Mouse (Mus musculus): ENCODE data around the gene Wwox. TPM values are rescaled to one million over a fixed set of nuclear protein-coding genes. Genes with fewer than 3 reads are reported as not detected.

The Wwox gene
- polyA plus RNA-seq, 1 experiment, result 11.3 TPM

DNA sequence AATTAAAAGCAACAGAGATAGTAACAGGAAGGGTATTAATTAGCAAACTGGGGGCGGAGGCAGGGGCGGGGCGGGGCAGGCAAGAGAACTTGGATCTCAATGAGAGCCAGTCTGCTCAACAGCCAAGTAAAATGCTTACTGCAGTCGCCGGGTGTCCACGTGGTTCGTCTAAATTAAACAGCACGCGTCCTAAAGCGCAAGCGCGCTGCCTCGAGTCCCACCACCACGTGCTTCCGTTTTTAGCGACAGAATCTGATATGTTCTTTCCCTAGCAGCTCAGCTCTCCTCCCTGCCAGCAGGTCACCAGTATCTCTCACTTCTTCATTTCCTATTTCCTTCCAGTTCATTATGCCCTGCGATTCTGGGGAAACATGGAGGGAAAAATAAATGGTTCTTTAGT lies 693.7 kb downstream of the Wwox start:
- Histone ChIP-seq H3K9me3 (replicated peaks; ENCODE audit: control insufficient read depth, insufficient read depth, low read length, poor library complexity, severe bottlenecking) (no peaks in the 10 kb centered on the region; the same call in 1 of the 2 replicates), H3K4me1 (ENCODE audit: control insufficient read depth, insufficient read depth, low read length) (no peaks in the 10 kb centered on the region), H3K27me3 (ENCODE audit: control insufficient read depth, insufficient read depth, low read length, poor library complexity, severe bottlenecking) (peaks cover 5% of the 10 kb centered on the region; the same call in 1 of the 2 replicates), H3K9ac (ENCODE audit: low read depth, poor library complexity, severe bottlenecking) (no peak overlapping the region), H3K27ac (ENCODE audit: insufficient read depth, low read length) (no peak overlapping the region), H3K36me3 (ENCODE audit: control insufficient read depth, insufficient read depth, low read length, poor library complexity, severe bottlenecking) (no peaks in the 10 kb centered on the region), H3K4me3 (ENCODE audit: low read depth, low read length) (no peak overlapping the region)
- TF ChIP-seq CTCF (IDR thresholded peaks at IDR 0.05; ENCODE audit: low read depth, low read length) (no peak), POLR2A (IDR thresholded peaks at IDR 0.05; ENCODE audit: insufficient read depth, low read length) (no peak), EP300 (IDR thresholded peaks at IDR 0.05; ENCODE audit: insufficient read depth, low read depth, low read length) (no peak)

DNA sequence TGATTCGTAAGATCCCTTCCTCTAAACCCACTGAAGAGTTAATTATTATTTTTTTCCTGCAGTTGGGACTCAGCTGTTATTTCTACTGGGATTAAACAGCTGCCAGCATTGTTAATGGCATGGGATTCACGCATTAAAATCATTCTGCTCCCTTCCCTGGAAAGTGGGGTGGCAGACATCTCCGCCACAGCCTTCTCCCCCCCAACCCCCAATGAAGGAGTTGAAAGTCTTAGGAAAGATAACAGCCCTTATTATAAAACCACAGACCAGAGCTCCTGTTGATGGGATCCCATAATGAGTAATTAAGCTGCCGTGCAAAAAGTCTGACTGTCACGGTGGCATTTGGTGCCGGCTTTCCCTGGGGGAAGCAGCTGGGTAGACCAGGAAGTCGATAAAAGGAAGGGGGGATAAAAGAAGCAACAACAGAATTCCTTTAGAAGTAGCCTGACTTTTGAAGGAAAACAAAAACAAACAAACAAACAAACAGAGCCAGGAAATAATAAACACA lies 694.3 kb downstream of the Wwox start:
- peaks cover 5% of the 10 kb centered on the region; the same call in 1 of the 2 replicates for H3K27me3 ChIP-seq (ENCODE audit: control insufficient read depth, insufficient read depth, low read length, poor library complexity, severe bottlenecking)
- no peak for TF ChIP-seq POLR2A (IDR thresholded peaks at IDR 0.05; ENCODE audit: insufficient read depth, low read length)
- no peak for TF ChIP-seq EP300 (IDR thresholded peaks at IDR 0.05; ENCODE audit: insufficient read depth, low read depth, low read length)
- no peak for TF ChIP-seq CTCF (IDR thresholded peaks at IDR 0.05; ENCODE audit: low read depth, low read length)
- no peak overlapping the region for H3K27ac ChIP-seq (ENCODE audit: insufficient read depth, low read length)
- no peaks in the 10 kb centered on the region for H3K4me1 ChIP-seq (ENCODE audit: control insufficient read depth, insufficient read depth, low read length)
- H3K9me3 ChIP-seq (replicated peaks; ENCODE audit: control insufficient read depth, insufficient read depth, low read length, poor library complexity, severe bottlenecking), result no peaks in the 10 kb centered on the region; the same call in 1 of the 2 replicates
- H3K36me3 ChIP-seq (ENCODE audit: control insufficient read depth, insufficient read depth, low read length, poor library complexity, severe bottlenecking), result no peaks in the 10 kb centered on the region
- no peak overlapping the region for H3K9ac ChIP-seq (ENCODE audit: low read depth, poor library complexity, severe bottlenecking)
- no peak overlapping the region for H3K4me3 ChIP-seq (ENCODE audit: low read depth, low read length)

DNA sequence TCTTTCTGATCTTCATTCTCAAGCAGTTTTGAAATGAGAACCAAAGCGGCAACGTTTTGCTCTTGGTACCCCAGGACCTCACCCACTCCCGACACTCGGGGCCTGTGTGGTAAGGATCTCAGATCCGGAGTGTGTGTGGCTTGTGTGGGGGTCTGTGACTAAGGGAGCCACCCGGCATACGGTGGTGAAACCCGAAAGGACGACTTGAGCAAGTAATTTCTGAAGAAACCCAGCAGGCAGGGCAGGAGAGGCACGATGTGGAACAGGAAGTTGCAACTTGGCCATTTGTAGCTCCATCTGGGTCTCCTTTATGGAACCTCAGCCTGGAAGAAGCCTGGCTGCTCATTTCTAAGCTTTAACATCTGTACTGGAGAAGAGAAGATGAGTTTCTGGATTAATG lies 697.4 kb downstream of the Wwox start:
- TF ChIP-seq CTCF (IDR thresholded peaks at IDR 0.05; ENCODE audit: low read depth, low read length) (no peak), EP300 (IDR thresholded peaks at IDR 0.05; ENCODE audit: insufficient read depth, low read depth, low read length) (no peak), POLR2A (IDR thresholded peaks at IDR 0.05; ENCODE audit: insufficient read depth, low read length) (no peak)
- Histone ChIP-seq H3K4me3 (ENCODE audit: low read depth, low read length) (no peak overlapping the region), H3K9ac (ENCODE audit: low read depth, poor library complexity, severe bottlenecking) (no peak overlapping the region), H3K4me1 (ENCODE audit: control insufficient read depth, insufficient read depth, low read length) (no peaks in the 10 kb centered on the region), H3K27ac (ENCODE audit: insufficient read depth, low read length) (no peak overlapping the region), H3K9me3 (replicated peaks; ENCODE audit: control insufficient read depth, insufficient read depth, low read length, poor library complexity, severe bottlenecking) (no peaks in the 10 kb centered on the region), H3K36me3 (ENCODE audit: control insufficient read depth, insufficient read depth, low read length, poor library complexity, severe bottlenecking) (no peaks in the 10 kb centered on the region), H3K27me3 (ENCODE audit: control insufficient read depth, insufficient read depth, low read length, poor library complexity, severe bottlenecking) (0 out of 2 replicates have a peak, but pooled peaks cover 2% of the 10 kb centered on the region)

DNA sequence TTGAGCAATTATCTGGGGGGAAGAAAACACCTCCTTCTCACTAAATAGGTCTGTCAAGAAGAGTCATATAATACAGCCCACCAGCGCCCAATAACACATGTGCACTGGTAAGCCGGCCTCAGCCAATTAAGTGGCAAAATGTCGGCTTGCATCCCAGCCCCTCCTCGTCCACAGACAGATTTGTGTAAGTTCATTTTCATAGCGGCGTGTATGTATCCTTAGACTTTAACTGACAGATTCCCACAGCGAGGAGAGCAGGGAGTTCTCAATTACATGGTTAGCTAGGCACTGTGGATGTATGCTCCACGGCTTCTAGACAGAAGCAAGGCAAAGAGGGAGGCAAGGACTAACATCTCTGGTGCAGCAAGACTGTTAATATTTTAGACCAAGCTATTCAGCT lies 702.2 kb downstream of the Wwox start:
- Histone ChIP-seq H3K27me3 (ENCODE audit: control insufficient read depth, insufficient read depth, low read length, poor library complexity, severe bottlenecking) (no peaks in the 10 kb centered on the region), H3K4me3 (ENCODE audit: low read depth, low read length) (no peak overlapping the region), H3K27ac (ENCODE audit: insufficient read depth, low read length) (no peak overlapping the region), H3K9me3 (replicated peaks; ENCODE audit: control insufficient read depth, insufficient read depth, low read length, poor library complexity, severe bottlenecking) (no peaks in the 10 kb centered on the region), H3K4me1 (ENCODE audit: control insufficient read depth, insufficient read depth, low read length) (no peaks in the 10 kb centered on the region), H3K9ac (ENCODE audit: low read depth, poor library complexity, severe bottlenecking) (no peak overlapping the region), H3K36me3 (ENCODE audit: control insufficient read depth, insufficient read depth, low read length, poor library complexity, severe bottlenecking) (no peaks in the 10 kb centered on the region)
- TF ChIP-seq CTCF (IDR thresholded peaks at IDR 0.05; ENCODE audit: low read depth, low read length) (no peak), EP300 (IDR thresholded peaks at IDR 0.05; ENCODE audit: insufficient read depth, low read depth, low read length) (no peak), POLR2A (IDR thresholded peaks at IDR 0.05; ENCODE audit: insufficient read depth, low read length) (no peak)

DNA sequence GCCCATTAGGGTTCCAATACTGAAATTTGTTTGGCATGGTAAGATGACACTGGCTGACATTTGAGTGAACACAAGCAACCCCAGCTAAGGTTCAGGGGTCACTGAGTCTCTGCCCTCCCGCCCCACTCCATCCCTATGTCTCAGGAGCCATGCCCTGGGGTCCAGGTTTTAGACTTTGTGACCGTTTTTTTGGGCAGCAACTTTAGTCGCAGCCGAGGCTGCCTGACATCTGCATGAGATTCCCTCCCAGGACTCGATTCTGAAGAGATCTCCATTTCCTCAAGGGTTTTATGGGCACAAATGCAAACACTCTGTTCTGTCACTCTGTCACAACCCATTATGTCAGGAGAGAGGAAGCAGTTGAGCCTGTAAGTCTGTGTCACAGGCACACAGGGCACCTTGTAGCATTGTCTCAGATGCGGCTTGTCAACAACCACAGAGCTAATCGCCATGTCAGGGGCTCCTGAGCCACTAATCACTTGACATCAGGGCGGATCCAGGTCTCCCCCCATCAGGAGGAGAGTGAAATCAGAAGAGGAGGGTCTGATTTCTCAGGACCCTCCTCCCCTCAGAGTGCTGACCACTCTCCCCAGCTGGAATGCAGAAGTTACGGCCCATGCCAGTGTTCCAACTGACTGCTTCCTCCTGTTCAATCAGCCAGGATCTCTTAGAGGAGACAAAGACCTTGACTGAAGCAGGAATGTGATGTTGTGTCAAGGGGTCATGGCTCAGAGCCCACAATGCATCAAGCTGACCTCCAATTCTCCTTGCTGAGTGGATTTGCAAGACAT lies 704.3 kb downstream of the Wwox start:
- TF ChIP-seq POLR2A (IDR thresholded peaks at IDR 0.05; ENCODE audit: insufficient read depth, low read length) (no peak), CTCF (IDR thresholded peaks at IDR 0.05; ENCODE audit: low read depth, low read length) (no peak), EP300 (IDR thresholded peaks at IDR 0.05; ENCODE audit: insufficient read depth, low read depth, low read length) (no peak)
- Histone ChIP-seq H3K9ac (ENCODE audit: low read depth, poor library complexity, severe bottlenecking) (no peak overlapping the region), H3K4me3 (ENCODE audit: low read depth, low read length) (no peak overlapping the region), H3K36me3 (ENCODE audit: control insufficient read depth, insufficient read depth, low read length, poor library complexity, severe bottlenecking) (no peaks in the 10 kb centered on the region), H3K27me3 (ENCODE audit: control insufficient read depth, insufficient read depth, low read length, poor library complexity, severe bottlenecking) (no peaks in the 10 kb centered on the region), H3K27ac (ENCODE audit: insufficient read depth, low read length) (no peak overlapping the region), H3K4me1 (ENCODE audit: control insufficient read depth, insufficient read depth, low read length) (no peaks in the 10 kb centered on the region), H3K9me3 (replicated peaks; ENCODE audit: control insufficient read depth, insufficient read depth, low read length, poor library complexity, severe bottlenecking) (no peaks in the 10 kb centered on the region)

DNA sequence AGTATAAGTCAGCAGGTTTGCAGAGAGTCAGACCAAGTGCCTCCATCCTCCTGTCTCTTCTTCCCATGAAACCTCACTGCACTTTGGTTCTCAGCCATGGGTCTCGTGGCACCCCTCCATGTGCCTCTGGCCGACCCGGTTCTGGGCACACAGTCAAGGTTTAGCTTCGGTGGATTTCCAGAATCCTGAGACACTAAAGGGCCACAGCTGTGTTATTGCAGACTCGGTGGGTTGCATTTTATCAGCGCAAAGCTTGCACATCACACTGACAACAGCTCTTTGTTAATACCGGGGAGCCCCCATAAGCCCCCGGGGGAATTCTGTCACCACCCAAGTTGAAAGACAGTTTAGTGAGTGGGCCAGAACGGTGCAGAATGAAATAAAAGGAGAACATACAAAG lies 707.6 kb downstream of the Wwox start:
- Histone ChIP-seq H3K4me1 (ENCODE audit: control insufficient read depth, insufficient read depth, low read length) (no peaks in the 10 kb centered on the region), H3K4me3 (ENCODE audit: low read depth, low read length) (no peak overlapping the region), H3K36me3 (ENCODE audit: control insufficient read depth, insufficient read depth, low read length, poor library complexity, severe bottlenecking) (no peaks in the 10 kb centered on the region), H3K27me3 (ENCODE audit: control insufficient read depth, insufficient read depth, low read length, poor library complexity, severe bottlenecking) (no peaks in the 10 kb centered on the region; the same call in 1 of the 2 replicates), H3K27ac (ENCODE audit: insufficient read depth, low read length) (no peak overlapping the region), H3K9me3 (replicated peaks; ENCODE audit: control insufficient read depth, insufficient read depth, low read length, poor library complexity, severe bottlenecking) (no peaks in the 10 kb centered on the region), H3K9ac (ENCODE audit: low read depth, poor library complexity, severe bottlenecking) (no peak overlapping the region)
- no peak for TF ChIP-seq POLR2A (IDR thresholded peaks at IDR 0.05; ENCODE audit: insufficient read depth, low read length)
- no peak for TF ChIP-seq EP300 (IDR thresholded peaks at IDR 0.05; ENCODE audit: insufficient read depth, low read depth, low read length)
- no peak for TF ChIP-seq CTCF (IDR thresholded peaks at IDR 0.05; ENCODE audit: low read depth, low read length)

Measured in ES-Bruce4 (cell line).